Mouse (Mus musculus) liver, adult 2 months (tissue): ENCODE data around the gene Abl1.

Experiments
- CTCF ChIP-seq: fragments of 200-500 bp; IDR thresholded peaks from 2 replicates; pipeline ENCODE4 v1.5.1; 2011; ENCODE audit warnings: low read depth, low read length, control low read depth
- POLR2A ChIP-seq: fragments of 200-500 bp; IDR thresholded peaks from 2 replicates; pipeline ENCODE4 v1.6.1; 2011; ENCODE audit warnings: low read length, control low read depth; ENCODE audit not compliant: insufficient read depth; ENCODE audit errors: extremely low read depth

GRCm38 (mm10) chr2:31836091-31836490, 147.9 kb downstream of the Abl1 start:
- TF ChIP-seq POLR2A (no peak), CTCF (no peak)
